Mouse (Mus musculus): ENCODE data around the gene Klf4. TPM values are rescaled to one million over a fixed set of nuclear protein-coding genes. Genes with fewer than 3 reads are reported as not detected.

Klf4 gene
- total RNA-seq, 2 experiments from 2014 or later: 12.8 to 13.5 TPM

Other genes starting within 250 kb of the Klf4 start
- 100 to 1,000 TPM in 1 of 2 experiments, 10 to 100 TPM in 1; 97.8 to 106 TPM for gene Rad23b, start 182.4 kb downstream of the Klf4 start, total RNA-seq (2021)